Mouse (Mus musculus) liver, embryonic 13.5 days (tissue): ENCODE measurements around the gene Ttc41. TPM values are rescaled to one million over a fixed set of nuclear protein-coding genes. Genes with fewer than 3 reads are reported as not detected.

Source experiments
- ATAC-seq: fragments of 200-750 bp; cut with Nextera tagmentation; 2 replicates; pipeline ENCODE4 v1.8.0; 2017; ENCODE audit warnings: low read depth, mild to moderate bottlenecking, moderate number of reproducible peaks, moderate library complexity
- DNase-seq: peaks from one replicate; pipeline ENCODE4 v3.0.0; 2022
- H3K27ac ChIP-seq: fragments of 300-500 bp; sonication (generic); 2 replicates; pipeline ENCODE4 v1.5.1; 2015; ENCODE audit warnings: moderate library complexity, mild to moderate bottlenecking, inconsistent platforms
- H3K27me3 ChIP-seq: fragments of 300-500 bp; sonication (generic); 2 replicates; pipeline ENCODE4 v1.6.1; 2015; ENCODE audit warnings: mild to moderate bottlenecking, inconsistent platforms
- H3K36me3 ChIP-seq: fragments of 300-500 bp; sonication (generic); 2 replicates; pipeline ENCODE4 v1.6.1; 2015; ENCODE audit warnings: mild to moderate bottlenecking, inconsistent platforms
- H3K4me1 ChIP-seq: fragments of 300-500 bp; sonication (generic); replicated peaks from 2 replicates; pipeline ENCODE4 v1.6.1; 2015; ENCODE audit warnings: inconsistent platforms
- H3K4me2 ChIP-seq: fragments of 300-500 bp; sonication (generic); 2 replicates; pipeline ENCODE4 v1.6.1; 2015; ENCODE audit warnings: inconsistent platforms, mild to moderate bottlenecking, moderate library complexity
- H3K4me3 ChIP-seq: fragments of 300-500 bp; sonication (generic); replicated peaks from 2 replicates; pipeline ENCODE4 v1.5.1; 2015; ENCODE audit warnings: mild to moderate bottlenecking, inconsistent platforms
- H3K9ac ChIP-seq: fragments of 300-500 bp; sonication (generic); 2 replicates; pipeline ENCODE4 v1.6.1; 2015; ENCODE audit warnings: mild to moderate bottlenecking, inconsistent platforms
- H3K9me3 ChIP-seq: fragments of 300-500 bp; sonication (generic); replicated peaks from 2 replicates; pipeline ENCODE4 v1.6.1; 2016; ENCODE audit warnings: inconsistent platforms
- WGBS: fragments of 180-500 bp; shearing (Covaris S2); methylation state at CpG from one replicate; pipeline ENCODE4 v1.1.7; 2015; ENCODE audit not compliant: insufficient replicate concordance; 5-methylcytosine and 5-hydroxymethylcytosine counted together
- polyA plus RNA-seq: library from polyadenylated mRNA; unstranded; fragments of >200 nt; fragmentation: Nextera tagmentation; extraction: Ambion mirVana; gene quantifications from 2 replicates; pipeline ENCODE4 v1.2.1, GENCODE M21; 2015

The Ttc41 gene
- polyA plus RNA-seq, 1 experiment from 2014 or later, result 0.69 TPM

DNA sequence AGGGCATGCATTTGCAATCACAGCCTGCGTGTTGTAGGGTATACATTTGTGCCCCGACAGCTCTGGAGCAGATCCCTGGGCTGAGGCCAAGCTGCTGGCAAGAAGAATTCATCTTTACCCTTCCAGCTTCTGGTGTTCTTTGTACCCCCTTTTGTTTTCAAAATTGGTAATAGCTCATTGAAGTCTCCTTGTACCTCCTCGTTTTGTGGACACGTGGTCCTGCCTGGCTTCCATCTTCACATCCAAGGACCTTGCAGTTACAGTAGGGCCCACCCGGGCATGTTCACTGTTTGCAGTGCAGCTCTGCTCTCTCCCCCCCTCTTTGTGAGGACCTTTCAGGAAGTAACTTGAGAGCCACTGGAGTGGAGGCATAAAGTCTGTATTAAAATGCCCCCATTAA lies 82.6 kb downstream of the Ttc41 start:
- Histone ChIP-seq H3K4me2 (no peak overlapping the region), H3K9me3 (no peaks in the 10 kb centered on the region)
- 63% methylated on average over 5 of the region's 5 CpGs for WGBS

DNA sequence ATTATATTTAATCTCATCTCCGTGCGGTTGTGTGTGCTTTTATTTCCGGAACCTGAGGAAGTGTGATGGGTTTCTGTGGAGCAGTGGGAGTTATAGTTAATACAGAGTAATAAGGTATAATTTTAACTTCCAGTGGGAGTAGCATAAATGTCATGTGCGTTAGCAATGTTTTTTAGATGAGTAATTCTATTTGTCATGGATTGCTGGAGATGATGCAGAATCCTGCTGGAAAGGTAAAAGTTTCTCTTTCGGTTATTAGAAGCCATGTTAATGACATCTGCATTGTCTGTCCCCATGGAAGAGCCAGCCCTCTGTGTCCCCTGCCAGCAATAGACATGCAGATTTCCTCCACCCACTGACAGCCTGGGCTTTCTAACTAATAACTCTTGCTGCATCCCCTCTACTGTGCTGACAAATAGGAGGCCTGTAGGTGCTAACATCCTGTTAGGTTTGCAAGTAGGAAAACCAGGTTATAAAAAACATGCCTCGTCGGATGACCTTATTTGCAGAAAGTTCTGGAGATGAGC lies 83.6 kb downstream of the Ttc41 start:
- ATAC-seq, result no peak
- no peaks in the 10 kb centered on the region for H3K9me3 ChIP-seq
- no peak overlapping the region for H3K9ac ChIP-seq
- H3K27ac ChIP-seq, result no peak overlapping the region
- no peaks in the 10 kb centered on the region for H3K36me3 ChIP-seq
- no peak for DNase-seq
- H3K27me3 ChIP-seq, result no peaks in the 10 kb centered on the region
- H3K4me1 ChIP-seq, result peaks cover 8% of the 10 kb centered on the region; the same call in 1 of the 2 replicates
- no peak overlapping the region for H3K4me2 ChIP-seq
- H3K4me3 ChIP-seq, result no peak overlapping the region
- WGBS, result 77% methylated on average over 7 of the region's 7 CpGs

More for the DNA sequence above, 82.6 kb downstream of the Ttc41 start:
- no peak for DNase-seq
- Histone ChIP-seq H3K4me3 (no peak overlapping the region), H3K27ac (no peak overlapping the region), H3K9ac (no peak overlapping the region), H3K36me3 (no peaks in the 10 kb centered on the region), H3K27me3 (no peaks in the 10 kb centered on the region), H3K4me1 (peaks cover 1% of the 10 kb centered on the region; the same call in 1 of the 2 replicates)
- no peak for ATAC-seq

- whole genome bisulfite sequencing, result 68% methylated on average over 7 of the region's 7 CpGs
- Histone ChIP-seq H3K4me1 (peaks cover 8% of the 10 kb centered on the region; the same call in 1 of the 2 replicates), H3K9me3 (no peaks in the 10 kb centered on the region), H3K4me2 (no peak overlapping the region), H3K4me3 (no peak overlapping the region), H3K27ac (no peak overlapping the region), H3K36me3 (no peaks in the 10 kb centered on the region), H3K27me3 (no peaks in the 10 kb centered on the region), H3K9ac (no peak overlapping the region)
- ATAC-seq (no peak), DNase-seq (no peak)
These were observed 86.0 kb downstream of the Ttc41 start for GRCm38 (mm10) chr10:86791507-86792184.

DNA sequence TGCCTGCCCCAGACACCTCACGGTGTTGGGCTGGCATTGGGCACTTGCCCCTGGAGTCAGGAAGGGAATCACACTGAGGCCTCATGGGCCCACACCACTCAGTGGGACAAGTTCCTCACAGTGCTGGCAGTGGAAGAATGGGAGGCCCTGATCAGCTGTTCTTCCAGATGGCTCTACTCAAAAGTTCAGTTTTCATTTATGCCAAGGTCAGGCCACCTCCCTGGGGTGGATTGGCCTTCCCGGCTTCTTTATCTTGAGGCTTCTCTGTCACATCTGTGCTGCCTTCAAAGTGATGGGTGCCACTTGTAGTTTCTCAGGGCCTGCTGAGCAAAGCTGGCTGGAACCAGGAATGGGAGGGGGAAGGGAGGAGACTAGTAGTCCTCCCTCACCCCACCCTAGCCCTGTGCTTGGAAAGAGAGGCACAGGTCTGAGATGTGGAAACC lies 87.9 kb downstream of the Ttc41 start:
- H3K4me2 ChIP-seq, result no peak overlapping the region
- H3K4me1 ChIP-seq, result peaks cover 8% of the 10 kb centered on the region; the same call in 1 of the 2 replicates
- 62% methylated on average over 2 of the region's 2 CpGs for WGBS
- no peak overlapping the region for H3K4me3 ChIP-seq
- no peak overlapping the region for H3K27ac ChIP-seq
- ATAC-seq (0 out of 2 replicates have a peak, but pooled peaks have one; percentile 15), DNase-seq (no peak)
- no peaks in the 10 kb centered on the region for H3K27me3 ChIP-seq
- no peaks in the 10 kb centered on the region for H3K36me3 ChIP-seq
- H3K9me3 ChIP-seq, result no peaks in the 10 kb centered on the region
- H3K9ac ChIP-seq, result no peak overlapping the region

DNA sequence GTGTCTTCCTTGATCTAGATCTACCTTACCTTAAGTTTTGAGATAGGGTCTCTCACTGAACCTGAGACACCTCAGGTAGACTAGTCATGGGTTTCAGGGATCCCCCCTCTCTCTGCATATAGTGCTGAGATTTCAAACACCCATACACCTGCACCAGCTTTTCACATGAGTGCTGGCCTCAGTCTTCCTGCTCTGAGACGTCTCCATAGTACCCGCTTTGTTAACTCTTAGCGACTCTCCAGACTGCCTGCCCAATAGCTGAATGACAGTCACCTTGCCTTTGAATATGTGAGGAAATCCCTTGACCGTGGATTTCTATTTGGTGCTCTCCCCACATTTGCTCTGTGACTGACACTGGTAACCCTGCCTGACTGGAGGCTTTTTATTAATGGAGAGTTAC lies 88.6 kb downstream of the Ttc41 start:
- ATAC-seq (no peak), DNase-seq (no peak)
- H3K9ac ChIP-seq, result no peak overlapping the region
- no peak overlapping the region for H3K4me3 ChIP-seq
- H3K4me1 ChIP-seq, result peaks cover 8% of the 10 kb centered on the region; the same call in 1 of the 2 replicates
- H3K27ac ChIP-seq, result no peak overlapping the region
- no peaks in the 10 kb centered on the region for H3K36me3 ChIP-seq
- no peaks in the 10 kb centered on the region for H3K9me3 ChIP-seq
- H3K27me3 ChIP-seq, result no peaks in the 10 kb centered on the region
- no peak overlapping the region for H3K4me2 ChIP-seq
- WGBS, result 79% methylated on average over 4 of the region's 4 CpGs

DNA sequence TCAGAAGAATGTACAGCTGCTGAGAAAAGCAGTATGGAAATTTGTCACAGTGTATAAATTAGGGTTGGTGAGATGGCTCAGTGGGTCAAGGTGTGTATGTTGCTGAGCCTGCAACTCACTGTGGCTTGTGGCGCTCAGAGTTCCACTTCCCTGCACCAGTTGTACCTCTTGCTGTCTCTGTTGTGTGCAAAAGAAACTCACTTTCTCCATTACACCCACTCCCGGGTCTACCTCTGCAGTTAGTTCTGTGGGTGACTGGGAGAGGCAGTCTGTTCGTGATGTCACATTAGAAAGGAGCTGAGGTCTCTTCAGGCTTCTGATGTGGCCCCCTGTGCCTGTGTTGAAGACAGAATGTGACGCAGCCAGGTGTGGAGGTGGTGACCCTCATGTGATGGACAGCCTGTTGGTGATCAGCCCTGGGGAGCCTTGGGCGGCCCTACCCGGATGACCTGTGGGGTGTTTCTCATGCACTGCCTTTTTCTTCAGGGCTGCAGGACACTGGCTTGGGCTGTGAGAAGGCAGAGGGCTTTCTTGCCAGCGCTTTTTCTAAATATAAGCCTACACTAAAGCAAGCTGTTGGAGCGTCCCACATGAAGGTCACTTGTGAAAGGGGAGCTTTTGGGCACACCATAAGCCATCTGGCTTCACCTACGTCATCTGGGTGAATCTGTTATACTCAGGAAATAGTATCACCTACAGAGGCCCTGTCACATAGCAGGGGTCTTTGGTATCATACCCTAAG lies 89.4 kb downstream of the Ttc41 start:
- Histone ChIP-seq H3K36me3 (no peaks in the 10 kb centered on the region), H3K27ac (no peak overlapping the region), H3K4me3 (no peak overlapping the region), H3K27me3 (no peaks in the 10 kb centered on the region), H3K4me2 (no peak overlapping the region), H3K4me1 (peaks cover 8% of the 10 kb centered on the region; the same call in 1 of the 2 replicates), H3K9me3 (no peaks in the 10 kb centered on the region), H3K9ac (no peak overlapping the region)
- 74% methylated on average over 9 of the region's 9 CpGs for WGBS
- DNase-seq (no peak), ATAC-seq (no peak)

- ATAC-seq, result no peak
- 77% methylated on average over 5 of the region's 5 CpGs for WGBS
These were observed 90.6 kb downstream of the Ttc41 start for GRCm38 (mm10) chr10:86796073-86796741.

DNA sequence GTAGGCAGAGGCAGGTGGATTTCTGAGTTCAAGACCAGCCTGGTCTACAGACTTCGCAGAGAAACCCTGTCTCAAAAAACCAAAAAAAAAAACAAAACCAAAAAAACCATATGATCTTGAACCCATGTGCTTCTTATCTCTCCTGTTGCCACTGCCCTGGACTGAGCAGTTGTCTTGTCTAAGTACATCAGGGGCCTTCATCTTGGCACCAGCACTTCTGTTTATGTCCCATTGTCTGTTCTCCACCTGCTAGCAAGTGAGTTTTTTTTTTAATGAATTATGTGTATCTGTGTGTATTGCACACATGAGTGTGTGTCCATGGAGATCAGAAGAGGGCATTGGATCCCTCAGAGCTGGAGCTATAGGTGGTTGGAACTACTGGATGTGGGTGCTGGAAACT lies 101.8 kb downstream of the Ttc41 start:
- no peak overlapping the region for H3K9ac ChIP-seq
- WGBS, result 67% methylated on average over 1 of the region's 1 CpGs
- ATAC-seq, result no peak
- no peak overlapping the region for H3K4me3 ChIP-seq
- H3K36me3 ChIP-seq, result no peaks in the 10 kb centered on the region
- no peak for DNase-seq
- no peaks in the 10 kb centered on the region for H3K27me3 ChIP-seq
- H3K4me2 ChIP-seq, result no peak overlapping the region
- no peak overlapping the region for H3K27ac ChIP-seq
- no peaks in the 10 kb centered on the region for H3K9me3 ChIP-seq
- H3K4me1 ChIP-seq, result no peaks in the 10 kb centered on the region

More at GRCm38 (mm10) chr10:86796073-86796741, 90.6 kb downstream of the Ttc41 start:
- peaks cover 8% of the 10 kb centered on the region; the same call in 1 of the 2 replicates for H3K4me1 ChIP-seq
- no peak overlapping the region for H3K27ac ChIP-seq
- H3K9me3 ChIP-seq, result no peaks in the 10 kb centered on the region
- no peak overlapping the region for H3K4me3 ChIP-seq
- no peaks in the 10 kb centered on the region for H3K36me3 ChIP-seq
- H3K9ac ChIP-seq, result no peak overlapping the region
- no peak for DNase-seq
- H3K4me2 ChIP-seq, result no peak overlapping the region
- no peaks in the 10 kb centered on the region for H3K27me3 ChIP-seq

DNA sequence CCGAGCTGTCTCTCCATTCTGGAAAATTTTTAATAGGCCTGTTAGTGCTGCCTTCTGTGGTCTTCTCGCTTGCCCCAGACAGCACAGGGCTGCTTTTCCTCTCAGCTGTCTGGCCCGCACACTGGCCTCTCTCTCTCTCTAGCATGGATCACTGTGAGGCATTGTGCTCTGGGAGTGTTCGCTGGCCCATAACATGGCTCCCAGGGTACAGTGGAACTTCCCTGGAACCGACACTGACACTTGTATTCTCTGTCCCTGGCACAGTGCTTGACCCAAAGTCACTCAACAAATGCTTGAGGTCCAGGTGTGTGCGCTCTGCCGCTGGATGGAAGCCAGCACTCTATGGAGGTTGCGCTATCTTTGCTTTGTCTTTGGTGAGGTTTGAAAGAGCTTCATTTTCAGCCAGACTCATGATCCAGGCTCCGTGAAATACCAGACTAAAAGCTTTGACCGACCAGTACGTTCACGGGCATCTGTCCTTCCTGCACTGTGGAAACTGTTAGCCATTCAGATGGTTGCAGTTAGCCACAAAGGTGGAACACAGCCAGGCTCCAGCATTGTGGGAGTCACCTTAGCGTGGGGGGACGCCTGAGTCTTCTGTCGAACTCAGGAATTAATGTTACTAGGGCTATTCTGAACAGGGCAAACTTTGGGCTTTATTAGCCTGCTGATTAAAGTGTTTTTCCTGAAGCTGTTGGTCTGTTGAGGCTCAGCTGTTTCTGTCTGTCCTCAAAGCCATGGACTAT lies 102.6 kb downstream of the Ttc41 start:
- no peak overlapping the region for H3K27ac ChIP-seq
- no peak overlapping the region for H3K9ac ChIP-seq
- H3K4me2 ChIP-seq, result no peak overlapping the region
- ATAC-seq (no peak), DNase-seq (no peak)
- H3K4me3 ChIP-seq, result no peak overlapping the region
- no peaks in the 10 kb centered on the region for H3K9me3 ChIP-seq
- 81% methylated on average over 15 of the region's 15 CpGs for WGBS
- no peaks in the 10 kb centered on the region for H3K4me1 ChIP-seq
- no peaks in the 10 kb centered on the region for H3K36me3 ChIP-seq
- H3K27me3 ChIP-seq, result no peaks in the 10 kb centered on the region

DNA sequence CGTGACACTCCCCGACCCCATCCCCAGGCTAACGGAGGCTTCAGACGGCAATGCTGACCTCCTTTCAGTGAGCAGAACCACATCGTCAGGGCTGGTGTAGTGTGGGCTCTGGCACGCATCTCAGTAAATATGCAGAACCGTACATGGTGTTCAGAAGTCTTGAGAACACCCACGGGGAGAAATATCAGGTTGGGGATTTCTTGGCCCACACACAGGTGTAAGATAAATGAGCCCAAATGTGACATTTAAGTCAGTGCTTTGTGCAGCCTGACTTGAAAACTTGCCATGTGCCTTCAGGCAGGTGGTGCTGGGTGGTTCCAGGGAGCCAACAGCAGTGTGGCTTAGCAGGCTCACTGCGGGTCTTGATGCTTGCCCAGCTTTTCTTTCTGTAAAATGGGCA lies 104.4 kb downstream of the Ttc41 start:
- 77% methylated on average over 9 of the region's 9 CpGs for WGBS
- Histone ChIP-seq H3K9ac (no peak overlapping the region), H3K4me3 (no peak overlapping the region), H3K27ac (no peak overlapping the region), H3K4me2 (no peak overlapping the region), H3K4me1 (no peaks in the 10 kb centered on the region), H3K9me3 (no peaks in the 10 kb centered on the region), H3K36me3 (no peaks in the 10 kb centered on the region), H3K27me3 (no peaks in the 10 kb centered on the region)
- ATAC-seq, result no peak
- DNase-seq, result no peak
